Mouse (Mus musculus) heart, postnatal 0 days (tissue): ENCODE measurements around the gene Abca5.

Source experiments
- CTCF ChIP-seq: IDR thresholded peaks from 2 replicates; pipeline ENCODE4 v1.5.1; 2016; ENCODE audit warnings: antibody characterized with exemption, control low read depth, low read depth
- EP300 ChIP-seq: IDR thresholded peaks from 2 replicates; pipeline ENCODE4 v1.6.1; 2016; ENCODE audit warnings: antibody characterized with exemption, low read depth

DNA sequence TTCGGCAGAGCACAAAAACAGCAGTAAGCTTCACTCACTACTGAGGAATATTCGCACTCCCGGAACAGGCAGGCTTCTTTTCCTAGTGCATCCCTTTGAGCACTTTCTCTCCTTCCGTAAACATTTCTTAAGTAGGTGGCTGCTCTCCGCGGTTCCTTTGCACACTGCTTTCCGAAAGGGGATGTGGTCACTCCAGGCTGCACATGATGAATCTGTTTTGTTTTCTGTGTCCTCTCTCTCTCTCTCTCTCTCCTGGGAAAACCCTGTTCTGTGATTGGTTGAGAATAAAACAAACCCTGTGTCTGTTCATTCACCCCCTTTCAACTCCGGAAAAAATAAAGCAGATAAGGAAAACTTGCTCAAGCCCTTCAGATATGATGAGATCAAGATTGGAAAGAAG lies 86.0 kb downstream of the Abca5 start, which contains the start of gene Abca6:
- TF ChIP-seq CTCF: no peak
- TF ChIP-seq EP300: no peak
